Mouse (Mus musculus): ENCODE data around the gene Cstb. TPM values are rescaled to one million over a fixed set of nuclear protein-coding genes. Genes with fewer than 3 reads are reported as not detected.
"Not testable (repeated sequence)": the region's sequence is repeated elsewhere in the genome, so short reads cannot be mapped to it uniquely, and the experiment has no call there.

Cstb gene
- total RNA-seq, 2 experiments from 2014 or later, result 29.9 to 34.9 TPM

DNA sequence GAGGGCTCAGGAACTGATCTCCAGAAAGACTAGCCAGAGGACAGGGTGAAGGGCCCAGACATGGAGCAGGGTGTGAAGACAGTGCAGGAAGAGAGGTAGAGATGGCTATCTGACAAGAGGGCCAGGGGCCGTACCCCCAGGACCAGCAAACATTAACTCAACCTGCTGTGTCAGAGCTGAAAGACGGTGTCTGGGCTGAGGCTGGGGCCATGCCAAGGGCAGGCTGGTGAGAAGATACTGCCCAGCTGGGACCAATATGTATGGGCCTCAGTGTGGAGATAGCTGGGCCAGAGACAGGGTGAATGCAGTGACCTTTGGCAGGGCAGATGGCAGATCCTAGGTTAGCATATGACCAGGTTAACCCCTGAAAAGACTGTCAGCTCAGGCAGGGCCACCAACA is 24.3 kb upstream of the Cstb start:
- no peak overlapping the region for H3K4me3 ChIP-seq
- no peak for DNase-seq (ENCODE audit: low spot score in 2 of 2)
- H3K27ac ChIP-seq, result no peak overlapping the region
- no peak for TF ChIP-seq CTCF (conservative IDR thresholded peaks at IDR 0.05)

DNA sequence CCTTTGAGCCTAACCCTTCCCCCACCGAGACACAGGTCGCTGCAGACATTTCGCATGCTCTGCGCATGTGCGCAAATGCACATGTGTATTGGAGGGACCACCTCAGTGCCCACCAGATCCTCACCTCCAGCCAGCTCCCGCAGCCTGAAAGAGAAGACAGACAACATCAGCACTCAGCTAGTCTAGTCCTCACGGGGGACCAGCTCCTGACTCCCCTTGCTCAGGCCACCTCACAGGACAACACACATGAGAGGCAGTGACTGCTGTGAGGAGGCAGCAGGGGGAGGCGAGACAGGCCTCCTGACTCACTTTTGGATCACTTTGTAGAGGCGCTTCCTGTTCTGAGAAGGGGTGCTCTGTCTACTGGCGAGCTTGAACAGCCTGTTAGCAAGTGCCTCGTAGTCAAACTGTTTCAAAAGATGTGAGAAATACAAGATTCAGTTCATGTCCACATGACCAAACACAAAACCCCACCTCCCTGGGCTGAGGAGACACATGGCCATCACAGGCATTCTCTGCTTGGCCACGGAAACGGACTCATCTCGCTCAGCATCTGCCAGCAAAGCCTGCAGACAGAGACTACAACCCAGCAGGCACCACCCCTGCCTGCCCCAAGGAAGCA is 23.1 kb upstream of the Cstb start:
- no peak for TF ChIP-seq CTCF (conservative IDR thresholded peaks at IDR 0.05)
- Histone ChIP-seq H3K4me3 (no peak overlapping the region), H3K27ac (no peak overlapping the region)
- DNase-seq (ENCODE audit: low spot score in 2 of 2), result no peak

GRCm38 (mm10) chr10:78406152-78406551 is 19.3 kb upstream of the Cstb start:
- no peak overlapping the region for H3K4me3 ChIP-seq
- DNase-seq (ENCODE audit: low spot score in 2 of 2), result no peak
- TF ChIP-seq CTCF (conservative IDR thresholded peaks at IDR 0.05), result no peak
- no peak overlapping the region for H3K27ac ChIP-seq

GRCm38 (mm10) chr10:78407132-78407531 is 18.3 kb upstream of the Cstb start:
- H3K4me3 ChIP-seq, result no peak overlapping the region
- TF ChIP-seq CTCF (conservative IDR thresholded peaks at IDR 0.05), result no peak
- no peak for DNase-seq (ENCODE audit: low spot score in 2 of 2)
- no peak overlapping the region for H3K27ac ChIP-seq

DNA sequence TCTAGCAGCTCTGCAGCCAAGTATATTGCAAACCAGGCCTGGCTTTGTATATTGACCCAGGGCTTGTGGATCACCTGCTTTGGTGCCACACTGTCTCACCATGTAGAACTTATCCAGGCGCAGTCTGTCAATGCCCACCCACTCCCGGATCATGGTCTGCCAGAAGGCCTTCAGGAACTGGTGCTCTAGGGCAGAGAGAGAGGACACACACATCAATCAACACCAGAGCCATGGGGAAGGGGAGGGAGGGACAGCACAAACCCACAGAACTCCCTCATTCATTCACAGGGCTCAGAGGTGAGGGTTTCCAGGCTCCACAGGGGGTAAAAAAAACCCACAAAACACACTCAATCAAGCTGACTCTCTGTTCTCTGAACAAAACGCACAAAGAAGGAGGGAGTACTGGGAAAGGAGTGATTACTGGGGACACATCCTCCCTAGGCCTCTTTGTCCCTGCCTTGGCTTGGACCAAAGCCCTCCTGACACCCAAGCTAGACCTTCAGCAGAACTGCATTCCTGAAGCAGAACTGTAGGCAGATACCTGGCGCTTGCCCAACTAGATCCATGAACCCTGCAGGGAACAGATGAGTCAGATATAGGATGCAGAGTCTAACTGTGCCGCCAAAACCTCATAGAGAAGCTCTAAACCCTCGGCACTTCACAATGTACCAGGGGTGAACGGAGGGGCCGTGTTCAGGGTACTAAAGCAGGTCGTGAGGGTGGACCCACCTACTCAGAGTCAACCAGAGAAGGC is 16.3 kb upstream of the Cstb start:
- no peak for TF ChIP-seq CTCF (conservative IDR thresholded peaks at IDR 0.05)
- Histone ChIP-seq H3K4me3 (no peak overlapping the region), H3K27ac (no peak overlapping the region)
- no peak for DNase-seq (ENCODE audit: low spot score in 2 of 2)

DNA sequence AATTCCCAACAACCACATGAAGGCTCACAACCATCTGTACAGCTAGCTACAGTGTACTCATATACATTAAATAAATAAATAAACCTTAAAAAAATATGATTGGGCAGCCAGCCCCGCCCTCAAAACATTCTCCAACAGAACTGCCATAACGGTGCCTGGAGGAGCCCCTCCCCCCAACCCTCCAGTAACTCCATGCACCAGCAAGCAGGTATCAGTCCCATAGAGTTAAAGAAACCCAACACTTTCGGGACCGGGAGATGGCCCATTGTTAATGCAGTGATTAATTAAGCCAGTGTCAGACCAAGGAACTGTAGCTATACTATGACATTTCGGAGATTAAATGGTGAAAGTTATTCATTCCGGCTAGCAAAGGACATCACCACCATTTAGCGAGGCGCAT is 13.6 kb upstream of the Cstb start:
- H3K4me3 ChIP-seq, result peak overlapping the region; percentile 95
- H3K27ac ChIP-seq, result peak overlapping the region; percentile 95
- TF ChIP-seq CTCF (conservative IDR thresholded peaks at IDR 0.05), result no peak
- DNase-seq (ENCODE audit: low spot score in 2 of 2), result no peak

DNA sequence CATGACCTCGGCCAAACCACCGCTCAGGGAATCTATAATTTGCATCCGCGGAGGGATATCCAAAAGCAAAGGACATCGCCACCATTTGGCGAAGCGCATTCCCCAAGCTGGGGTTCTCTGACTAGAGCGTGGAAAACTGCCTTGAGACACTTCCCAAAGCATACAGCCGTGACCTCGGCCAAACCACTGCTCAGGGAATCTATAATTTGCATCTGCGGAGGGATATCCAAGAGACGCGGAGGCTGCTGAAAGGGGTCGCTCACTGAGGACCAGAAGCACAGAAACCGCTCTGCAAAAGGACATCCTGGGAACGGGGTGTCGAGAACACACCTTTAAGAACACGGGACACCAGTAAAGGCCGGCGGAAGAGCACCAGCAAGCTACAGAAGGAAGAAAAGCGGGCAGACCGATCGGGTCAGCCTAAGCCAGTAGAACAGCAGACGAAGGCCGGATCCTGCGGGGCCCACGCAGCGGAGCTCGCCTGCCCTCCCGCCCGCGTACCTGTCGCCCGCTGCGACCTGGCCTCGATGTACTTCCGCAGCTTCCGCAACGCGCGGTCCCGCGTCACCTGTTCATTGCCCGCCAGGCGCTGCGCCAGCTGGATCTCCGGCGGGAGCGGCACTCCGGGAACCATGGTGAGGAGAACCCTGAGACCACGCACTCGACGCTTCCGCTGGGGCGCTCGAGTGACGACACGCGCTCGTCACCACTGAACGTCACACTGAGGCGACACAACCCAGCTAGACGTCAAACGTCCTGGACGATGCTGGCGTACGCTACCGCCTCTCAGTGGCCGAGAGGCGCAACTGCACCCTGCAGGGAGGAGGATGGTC is 12.9 kb upstream of the Cstb start, which contains the start of gene Rrp1:
Gene Rrp1, minus strand, starts transcription at position 725 of the 833 bp plus-strand sequence.
- H3K27ac ChIP-seq, result peak within 1 kb of the TSS; percentile 95
- TF ChIP-seq CTCF (conservative IDR thresholded peaks at IDR 0.05), result peak; percentile 99
- H3K4me3 ChIP-seq, result peak within 1 kb of the TSS; percentile 95
- peak; percentile 96 to 99 for DNase-seq (ENCODE audit: low spot score in 2 of 2)

DNA sequence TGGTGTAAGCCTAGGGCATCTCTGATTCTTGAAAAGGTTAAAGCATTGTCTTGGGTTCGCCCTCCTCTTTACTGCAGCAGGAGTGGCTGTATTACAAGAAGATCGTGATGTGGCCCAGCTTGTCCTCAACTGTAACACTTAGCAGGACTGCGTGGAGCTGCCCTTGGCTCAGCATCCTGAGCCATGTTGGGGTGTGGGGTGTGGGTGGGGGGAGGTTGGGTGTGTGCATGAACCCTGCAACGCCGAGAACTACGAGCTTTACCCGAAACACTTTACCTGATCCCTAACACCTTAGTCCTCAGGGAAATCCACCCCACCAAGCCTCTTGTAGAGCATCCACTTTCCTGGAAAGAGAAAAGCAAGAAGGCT is 12.3 kb upstream of the Cstb start:
- H3K27ac ChIP-seq, result peak overlapping the region; percentile 95
- H3K4me3 ChIP-seq, result peak overlapping the region; percentile 95
- DNase-seq (ENCODE audit: low spot score in 2 of 2), result no peak
- no peak for TF ChIP-seq CTCF (conservative IDR thresholded peaks at IDR 0.05)

DNA sequence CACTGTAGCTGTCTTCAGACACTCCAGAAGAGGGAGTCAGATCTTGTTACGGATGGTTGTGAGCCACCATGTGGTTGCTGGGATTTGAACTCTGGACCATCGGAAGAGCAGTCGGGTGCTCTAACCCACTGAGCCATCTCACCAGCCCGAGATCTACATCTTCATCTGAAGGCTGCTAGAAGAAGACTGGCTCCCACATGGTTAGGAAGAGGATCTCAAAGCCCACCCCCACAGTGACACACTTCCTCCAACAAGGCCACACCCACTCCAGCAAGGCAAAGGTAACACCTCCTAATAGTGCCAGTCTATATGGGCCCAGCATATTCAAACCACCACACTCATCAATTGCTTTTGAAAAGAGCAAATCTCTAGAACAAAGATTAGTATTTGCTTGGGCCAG is 10.5 kb upstream of the Cstb start:
- not testable (repeated sequence) for DNase-seq (ENCODE audit: low spot score in 2 of 2); H3K27ac ChIP-seq; H3K4me3 ChIP-seq

DNA sequence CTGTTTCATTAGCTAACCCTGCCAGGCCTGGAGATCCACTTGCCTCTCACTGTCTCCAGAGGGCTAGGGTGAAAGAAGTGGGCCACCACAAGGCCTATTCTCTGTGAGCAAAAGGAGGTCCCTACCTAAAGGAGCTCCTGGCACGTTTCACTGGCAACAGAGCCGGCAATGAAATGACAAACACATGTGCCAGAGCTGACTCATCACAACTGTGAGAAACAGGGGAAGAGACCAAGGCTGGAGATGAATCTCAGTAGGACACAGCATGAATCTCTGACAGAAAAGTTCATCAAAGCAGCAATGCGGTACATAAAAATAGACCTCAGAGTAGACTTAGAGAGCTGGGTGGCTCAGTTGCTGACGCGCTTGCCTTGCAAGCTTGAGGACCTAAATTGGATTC is 7.6 kb upstream of the Cstb start:
- H3K27ac ChIP-seq, result no peak overlapping the region
- no peak for TF ChIP-seq CTCF (conservative IDR thresholded peaks at IDR 0.05)
- no peak overlapping the region for H3K4me3 ChIP-seq
- peak in 1 of 2 experiments; percentile 44 for DNase-seq (ENCODE audit: low spot score in 2 of 2)

GRCm38 (mm10) chr10:78418791-78419190 is 6.7 kb upstream of the Cstb start:
- Histone ChIP-seq H3K4me3 (no peak overlapping the region), H3K27ac (no peak overlapping the region)
- DNase-seq (ENCODE audit: low spot score in 2 of 2), result no peak
- no peak for TF ChIP-seq CTCF (conservative IDR thresholded peaks at IDR 0.05)

GRCm38 (mm10) chr10:78420929-78421328 is 4.5 kb upstream of the Cstb start:
- TF ChIP-seq CTCF (conservative IDR thresholded peaks at IDR 0.05), result no peak
- H3K4me3 ChIP-seq, result no peak overlapping the region
- H3K27ac ChIP-seq, result no peak overlapping the region
- no peak for DNase-seq (ENCODE audit: low spot score in 2 of 2)

DNA sequence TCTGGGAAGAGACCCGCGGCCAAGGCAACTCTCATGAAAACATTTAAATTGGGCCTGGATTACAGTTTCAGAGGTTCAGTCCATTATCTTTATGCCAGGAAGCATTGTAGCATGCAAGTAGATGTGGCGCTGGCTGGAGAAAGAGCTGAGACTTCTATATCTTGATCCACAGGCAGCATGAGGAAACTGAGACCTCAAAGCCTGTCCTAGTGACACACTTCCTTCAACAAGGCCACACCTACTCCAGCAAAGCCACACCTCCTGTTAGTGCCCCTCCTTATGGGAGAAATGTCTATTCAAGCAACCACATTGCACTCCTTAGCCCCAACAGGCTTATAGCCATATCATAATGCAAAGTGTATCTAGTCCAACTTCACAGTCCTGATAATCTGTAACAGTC is 2.9 kb upstream of the Cstb start:
- no peak overlapping the region for H3K27ac ChIP-seq
- no peak for DNase-seq (ENCODE audit: low spot score in 2 of 2)
- TF ChIP-seq CTCF (conservative IDR thresholded peaks at IDR 0.05), result no peak
- no peak overlapping the region for H3K4me3 ChIP-seq
